Mouse (Mus musculus) liver, postnatal 0 days (tissue): Measurements from ENCODE around the gene Rufy1.
"Not testable (repeated sequence)": the region's sequence is repeated elsewhere in the genome, so short reads cannot be mapped to it uniquely, and the experiment has no call there.

Source experiments
- CTCF ChIP-seq: sonication (generic); IDR thresholded peaks from 2 replicates; pipeline ENCODE4 v1.5.1; 2016; ENCODE audit warnings: antibody characterized with exemption, low read depth
- EP300 ChIP-seq: IDR thresholded peaks from 2 replicates; pipeline ENCODE4 v1.6.1; 2016; ENCODE audit warnings: antibody characterized with exemption, low read depth, mild to moderate bottlenecking

DNA sequence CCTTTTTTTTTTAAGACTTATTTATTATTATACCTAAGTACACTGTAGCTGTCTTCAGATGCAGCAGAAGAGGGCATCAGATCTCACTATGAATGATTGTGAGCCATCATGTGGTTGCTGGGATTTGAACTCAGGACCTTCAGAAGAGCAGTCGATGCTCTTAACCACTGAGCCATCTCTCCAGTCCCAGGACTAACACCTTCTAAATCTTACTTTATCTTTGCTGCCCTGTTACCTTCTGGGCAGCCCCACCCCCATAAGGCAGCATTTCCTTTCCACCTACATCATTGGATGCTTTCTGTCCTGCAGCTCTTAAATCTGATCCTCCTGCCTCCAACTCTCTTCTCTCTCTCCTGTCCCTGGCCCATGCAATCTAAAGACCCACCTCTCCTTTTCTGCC is 69.6 kb downstream of the Rufy1 start:
- TF ChIP-seq CTCF, EP300: not testable (repeated sequence)
